Mouse (Mus musculus) heart, embryonic 13.5 days (tissue): ENCODE results near the gene 5730480H06Rik. TPM values are rescaled to one million over a fixed set of nuclear protein-coding genes. Genes with fewer than 3 reads are reported as not detected.
A peak's percentile ranks its signal among the peaks of the same experiment; 100 is the strongest.

ENCODE experiments used
- ATAC-seq: fragments of 200-750 bp; cut with Nextera tagmentation; 2 replicates; pipeline ENCODE4 v1.8.0; 2017; ENCODE audit warnings: moderate TSS enrichment; ENCODE audit not compliant: insufficient number of reproducible peaks, low FRiP score, low TSS enrichment; ENCODE audit errors: extremely low read depth
- H3K27ac ChIP-seq: fragments of 300-500 bp; sonication (generic); replicated peaks from 2 replicates; pipeline ENCODE4 v1.5.1; 2015; ENCODE audit warnings: moderate library complexity, mild to moderate bottlenecking, inconsistent platforms
- H3K27me3 ChIP-seq: fragments of 300-500 bp; sonication (generic); replicated peaks from 2 replicates; pipeline ENCODE4 v1.6.1; 2015; ENCODE audit warnings: mild to moderate bottlenecking, inconsistent platforms
- H3K36me3 ChIP-seq: fragments of 300-500 bp; sonication (generic); 2 replicates; pipeline ENCODE4 v1.6.1; 2015; ENCODE audit warnings: mild to moderate bottlenecking, inconsistent platforms
- H3K4me1 ChIP-seq: fragments of 300-500 bp; sonication (generic); 2 replicates; pipeline ENCODE4 v1.6.1; 2015; ENCODE audit warnings: inconsistent platforms
- H3K4me2 ChIP-seq: fragments of 300-500 bp; sonication (generic); 2 replicates; pipeline ENCODE4 v1.6.1; 2015; ENCODE audit warnings: inconsistent platforms, mild to moderate bottlenecking, moderate library complexity
- H3K4me3 ChIP-seq: fragments of 300-500 bp; sonication (generic); 2 replicates; pipeline ENCODE4 v1.5.1; 2015; ENCODE audit warnings: moderate library complexity, mild to moderate bottlenecking, inconsistent platforms
- H3K9ac ChIP-seq: fragments of 300-500 bp; sonication (generic); 2 replicates; pipeline ENCODE4 v1.6.1; 2015; ENCODE audit warnings: inconsistent platforms, mild to moderate bottlenecking, moderate library complexity
- H3K9me3 ChIP-seq: fragments of 300-500 bp; sonication (generic); 2 replicates; pipeline ENCODE4 v1.6.1; 2016; ENCODE audit warnings: inconsistent platforms
- WGBS: fragments of 180-500 bp; shearing (Covaris S2); methylation state at CpG from one replicate; pipeline ENCODE4 v1.1.7; 2015; ENCODE audit warnings: mixed read lengths; 5-methylcytosine and 5-hydroxymethylcytosine counted together
- polyA plus RNA-seq: library from polyadenylated mRNA; unstranded; fragments of >200 nt; fragmentation: Nextera tagmentation; extraction: Ambion mirVana; gene quantifications from 2 replicates; pipeline ENCODE4 v1.2.1, GENCODE M21; 2015

5730480H06Rik gene
- polyA plus RNA-seq, 1 experiment from 2014 or later = 16.6 TPM

DNA sequence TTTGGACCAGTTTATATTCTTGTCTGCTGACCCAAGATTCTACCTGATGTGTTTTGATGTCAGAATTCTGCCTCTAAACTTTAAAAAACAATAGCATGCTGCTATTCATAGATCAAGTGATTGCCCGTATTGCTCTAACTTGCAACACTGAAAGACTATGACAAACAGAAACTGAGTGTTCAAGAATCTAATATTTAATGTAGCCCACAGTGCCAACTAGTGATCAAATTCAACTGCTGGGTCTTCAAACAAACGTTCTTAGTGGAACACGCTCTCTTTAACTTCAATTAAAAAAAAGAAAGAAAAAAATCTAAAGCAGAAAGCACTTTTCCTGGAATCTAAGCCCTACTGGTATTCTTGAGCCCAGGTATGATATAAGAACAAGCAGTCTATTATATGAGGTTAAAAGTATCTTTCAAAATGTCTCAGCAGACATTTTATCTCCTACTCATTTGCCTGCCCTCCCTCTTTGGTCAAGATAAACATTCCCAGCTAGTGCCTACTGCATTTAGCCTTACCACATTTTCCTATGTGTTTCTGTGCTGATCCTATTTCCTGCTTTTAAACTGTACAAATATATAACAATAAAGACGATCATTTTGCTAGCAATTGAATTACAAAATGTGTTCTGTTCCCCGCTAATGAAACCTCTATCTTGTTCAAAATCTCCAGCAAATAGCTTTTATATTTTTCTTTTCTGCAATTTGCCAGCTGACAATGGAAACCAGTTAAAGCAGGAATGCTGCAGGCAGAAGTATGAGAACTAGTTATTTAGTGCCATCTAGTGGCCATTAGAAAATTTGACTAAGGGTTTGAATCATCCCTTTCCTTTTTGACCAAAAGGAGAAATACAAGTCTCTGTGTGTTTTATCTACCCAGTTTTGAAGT, 17.6 kb downstream of the 5730480H06Rik start:
- Histone ChIP-seq H3K4me3 (no peak overlapping the region), H3K27ac (no peak overlapping the region), H3K4me2 (peak overlapping the region; percentile 28; the same call in 1 of the 2 replicates), H3K9me3 (no peaks in the 10 kb centered on the region), H3K36me3 (no peaks in the 10 kb centered on the region), H3K27me3 (no peaks in the 10 kb centered on the region), H3K9ac (no peak overlapping the region), H3K4me1 (no peaks in the 10 kb centered on the region)
- 33% methylated on average over 5 of the region's 5 CpGs for WGBS
- ATAC-seq = no peak

GRCm38 (mm10) chr5:48345983-48346648, 18.4 kb downstream of the 5730480H06Rik start:
- Histone ChIP-seq H3K27ac (no peak overlapping the region), H3K27me3 (no peaks in the 10 kb centered on the region), H3K9me3 (no peaks in the 10 kb centered on the region), H3K4me3 (no peak overlapping the region), H3K4me2 (no peak overlapping the region), H3K4me1 (no peaks in the 10 kb centered on the region), H3K36me3 (no peaks in the 10 kb centered on the region), H3K9ac (no peak overlapping the region)
- 77% methylated on average over 2 of the region's 2 CpGs for WGBS
- ATAC-seq = no peak

DNA sequence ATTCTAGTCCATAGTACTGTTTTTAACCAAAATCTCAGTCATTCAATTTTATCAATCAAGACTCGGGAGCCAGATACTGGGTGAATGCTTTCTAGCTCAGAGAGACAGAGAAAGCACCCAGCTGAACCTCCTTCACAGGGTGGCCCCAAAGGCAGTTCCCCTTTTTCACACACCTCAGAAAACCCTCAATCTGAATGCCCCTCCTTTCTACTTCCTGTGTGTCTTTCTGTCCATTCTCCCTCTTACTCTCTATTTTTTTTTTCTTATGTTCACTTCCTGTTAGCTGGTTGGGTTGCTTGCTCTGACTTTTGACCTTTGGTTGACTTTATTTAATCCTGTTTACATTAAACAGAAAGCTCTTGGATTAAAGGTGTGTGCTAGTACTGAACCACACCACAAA, 21.6 kb downstream of the 5730480H06Rik start:
- Histone ChIP-seq H3K4me3 (no peak overlapping the region), H3K9me3 (no peaks in the 10 kb centered on the region), H3K9ac (no peak overlapping the region), H3K4me2 (no peak overlapping the region), H3K36me3 (no peaks in the 10 kb centered on the region), H3K27me3 (no peaks in the 10 kb centered on the region), H3K4me1 (no peaks in the 10 kb centered on the region), H3K27ac (no peak overlapping the region)
- no peak for ATAC-seq
- 56% methylated on average over 1 of the region's 1 CpGs for WGBS

DNA sequence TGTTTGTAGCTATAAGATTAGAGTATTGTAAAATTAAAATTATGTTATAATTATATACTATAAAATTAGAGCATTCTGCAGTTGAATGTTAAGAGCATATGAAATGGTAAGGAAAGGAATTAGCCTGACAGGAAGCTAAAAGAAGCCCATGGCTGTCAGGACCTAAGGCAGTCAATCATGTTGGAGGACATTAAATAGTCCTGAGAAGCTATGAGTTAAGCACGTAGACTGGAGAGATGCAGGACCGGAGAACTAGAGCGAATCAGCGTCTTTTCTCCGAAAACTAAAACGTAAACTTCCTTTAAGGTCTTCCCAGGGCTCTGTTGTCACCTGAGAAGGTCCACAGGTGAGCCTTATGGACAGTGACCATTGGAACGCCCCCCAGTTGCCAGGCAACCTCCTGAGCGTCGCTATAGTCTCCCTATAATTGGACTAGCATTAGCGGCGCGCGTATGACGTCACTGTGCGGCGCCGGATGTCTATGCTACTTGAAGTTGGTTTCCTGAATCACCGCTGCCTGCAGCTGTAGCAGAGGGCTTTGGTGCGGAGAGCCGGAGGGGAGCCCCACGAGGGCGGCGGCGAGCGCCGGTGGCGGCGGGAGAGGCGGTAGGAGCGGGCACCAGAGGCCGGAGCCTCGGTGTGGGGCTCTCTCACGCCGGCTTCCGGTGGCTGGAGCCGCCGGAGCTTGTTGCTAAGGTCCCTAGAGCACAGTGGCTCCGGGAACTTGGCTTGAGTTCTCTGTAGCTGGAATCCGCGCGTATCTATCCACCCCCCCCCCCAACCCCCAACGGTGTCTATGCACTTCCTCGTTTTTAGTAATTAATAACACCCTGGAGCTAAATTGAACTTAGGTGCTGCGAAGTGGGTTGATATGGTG, 44.4 kb downstream of the 5730480H06Rik start:
- under 1% methylated on average over 44 of the region's 44 CpGs for WGBS
- peak; percentile 91 for ATAC-seq
- Histone ChIP-seq H3K9me3 (no peaks in the 10 kb centered on the region), H3K4me1 (peaks cover 12% of the 10 kb centered on the region), H3K27me3 (no peaks in the 10 kb centered on the region), H3K9ac (peak overlapping the region; percentile 90), H3K4me3 (peak overlapping the region; percentile 96), H3K27ac (peak overlapping the region; percentile 76), H3K36me3 (peaks cover 26% of the 10 kb centered on the region), H3K4me2 (peak overlapping the region; percentile 84)

DNA sequence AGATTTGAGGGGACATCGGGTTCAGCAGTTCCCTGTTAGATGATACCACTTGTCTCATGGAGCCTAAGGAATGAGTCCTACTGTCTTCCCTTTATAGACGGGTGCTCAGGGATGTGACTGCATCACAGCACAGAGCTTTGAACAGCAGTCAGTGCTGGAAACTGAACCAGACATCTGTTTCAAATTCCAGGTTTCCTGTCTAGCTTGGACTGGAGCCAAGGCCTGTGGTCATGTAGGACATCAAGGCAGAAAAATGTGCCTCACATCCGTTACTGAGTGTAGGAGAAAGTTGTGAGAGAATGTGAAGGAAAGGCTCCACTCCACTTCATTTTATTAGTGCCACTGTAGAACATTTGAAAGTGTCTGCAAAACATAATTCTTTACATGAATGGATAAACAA, 74.7 kb downstream of the 5730480H06Rik start:
- Histone ChIP-seq H3K36me3 (peaks cover 20% of the 10 kb centered on the region), H3K9me3 (no peaks in the 10 kb centered on the region), H3K4me2 (no peak overlapping the region), H3K4me3 (no peak overlapping the region), H3K27me3 (no peaks in the 10 kb centered on the region), H3K9ac (no peak overlapping the region), H3K27ac (peak overlapping the region; percentile 39), H3K4me1 (peaks cover 7% of the 10 kb centered on the region)
- ATAC-seq = 0 out of 2 replicates have a peak, but pooled peaks have one; percentile 42
- 49% methylated on average over 3 of the region's 3 CpGs for WGBS

DNA sequence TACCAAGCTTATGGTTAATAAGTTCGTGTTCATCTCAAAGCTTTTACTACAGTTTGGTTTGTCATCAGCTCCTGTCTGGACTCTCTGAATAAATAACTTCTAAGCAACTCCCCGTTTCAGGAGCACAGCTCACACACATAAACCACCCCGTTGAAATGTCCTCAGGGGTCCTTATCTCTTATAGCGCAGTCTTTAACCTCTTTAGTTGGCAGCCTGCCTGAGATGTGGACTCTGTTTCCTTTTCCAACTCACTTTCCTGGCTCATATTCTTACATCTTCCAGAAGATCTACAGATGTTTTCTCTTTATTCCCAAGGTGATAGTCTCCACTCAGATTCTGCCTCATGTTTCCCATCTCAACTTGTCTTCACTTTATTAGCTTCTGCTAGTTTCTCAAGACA, 80.5 kb downstream of the 5730480H06Rik start:
- H3K9ac ChIP-seq = no peak overlapping the region
- 18% methylated on average over 4 of the region's 4 CpGs for WGBS

DNA sequence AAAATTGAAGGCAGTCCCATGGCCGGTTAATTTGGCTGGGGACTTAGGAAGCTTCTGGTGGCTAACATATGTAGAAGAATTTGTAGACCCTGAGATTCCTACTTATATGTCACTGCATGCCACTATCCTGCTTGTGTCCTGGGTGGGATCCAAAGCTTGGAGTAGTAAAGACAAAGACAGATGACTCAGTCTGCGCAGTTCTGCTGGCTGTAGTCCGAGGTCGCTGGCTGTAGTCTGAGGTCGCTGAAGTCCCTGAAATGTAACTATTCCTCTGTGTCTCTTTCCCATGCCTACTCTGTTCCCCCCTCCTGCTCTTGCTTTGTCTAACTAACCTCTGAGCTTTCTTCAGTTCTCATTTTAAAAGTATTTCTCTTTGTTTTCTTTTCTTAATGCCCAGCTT, 82.6 kb downstream of the 5730480H06Rik start:
- WGBS = 82% methylated on average over 5 of the region's 5 CpGs
- H3K9me3 ChIP-seq = no peaks in the 10 kb centered on the region
- peaks cover 10% of the 10 kb centered on the region for H3K4me1 ChIP-seq
- peaks cover 6% of the 10 kb centered on the region for H3K36me3 ChIP-seq
- no peak overlapping the region for H3K4me3 ChIP-seq
- no peak for ATAC-seq
- H3K9ac ChIP-seq = no peak overlapping the region
- no peak overlapping the region for H3K4me2 ChIP-seq
- H3K27me3 ChIP-seq = no peaks in the 10 kb centered on the region
- no peak overlapping the region for H3K27ac ChIP-seq

More for the DNA sequence above, 80.5 kb downstream of the 5730480H06Rik start:
- Histone ChIP-seq H3K27ac (no peak overlapping the region), H3K27me3 (no peaks in the 10 kb centered on the region), H3K36me3 (peaks cover 8% of the 10 kb centered on the region; the same call in 1 of the 2 replicates), H3K9me3 (no peaks in the 10 kb centered on the region), H3K4me3 (no peak overlapping the region), H3K4me1 (peaks cover 10% of the 10 kb centered on the region), H3K4me2 (no peak overlapping the region)
- no peak for ATAC-seq

DNA sequence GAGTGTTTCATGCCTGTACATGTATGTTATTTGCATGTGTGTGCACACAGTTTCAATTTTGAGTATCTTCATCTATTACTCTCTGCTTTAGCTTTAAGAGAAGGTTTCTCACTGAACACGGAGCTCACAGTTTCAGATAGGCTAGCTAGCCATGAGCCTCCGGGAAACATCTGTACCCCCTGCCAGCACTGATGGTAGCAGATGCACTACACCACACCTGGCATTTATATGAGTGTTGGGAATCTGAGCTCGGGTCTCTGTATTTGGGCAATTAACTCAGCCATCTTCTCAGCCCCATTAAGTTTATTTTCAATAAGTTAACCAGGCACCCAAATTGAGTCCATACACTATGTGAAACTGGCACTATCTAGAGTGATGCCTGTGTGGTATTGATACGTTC, 83.7 kb downstream of the 5730480H06Rik start:
- Histone ChIP-seq H3K9me3 (no peaks in the 10 kb centered on the region), H3K9ac (no peak overlapping the region), H3K4me1 (peaks cover 10% of the 10 kb centered on the region), H3K4me2 (no peak overlapping the region), H3K36me3 (peaks cover 5% of the 10 kb centered on the region), H3K27ac (no peak overlapping the region), H3K4me3 (no peak overlapping the region), H3K27me3 (no peaks in the 10 kb centered on the region)
- WGBS = 76% methylated on average over 4 of the region's 4 CpGs
- no peak for ATAC-seq

GRCm38 (mm10) chr5:48412261-48412660, 84.5 kb downstream of the 5730480H06Rik start:
- Histone ChIP-seq H3K9me3 (no peaks in the 10 kb centered on the region), H3K4me3 (no peak overlapping the region), H3K9ac (no peak overlapping the region), H3K36me3 (peaks cover 5% of the 10 kb centered on the region), H3K27me3 (no peaks in the 10 kb centered on the region), H3K4me2 (no peak overlapping the region), H3K27ac (no peak overlapping the region), H3K4me1 (peaks cover 10% of the 10 kb centered on the region)
- no peak for ATAC-seq
- WGBS = 92% methylated on average over 4 of the region's 4 CpGs

DNA sequence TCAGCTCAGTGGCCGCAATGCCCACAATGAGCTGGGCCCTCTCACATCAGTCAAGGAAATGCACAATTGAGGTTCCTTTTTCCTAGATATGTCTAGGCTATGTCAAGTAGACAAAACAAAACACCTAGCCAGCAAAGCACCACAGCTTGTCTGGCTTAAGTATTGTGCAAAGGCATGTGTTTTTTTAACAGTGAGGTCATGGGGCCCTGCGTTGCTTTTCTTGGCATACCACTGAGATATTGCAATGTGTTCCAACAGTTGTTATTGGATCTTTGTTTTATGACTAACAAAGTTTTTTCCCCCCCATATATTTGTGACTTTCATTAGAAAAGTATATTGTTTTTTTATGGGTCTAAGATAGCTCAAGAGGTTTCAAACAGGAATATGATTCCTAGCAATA, 92.0 kb downstream of the 5730480H06Rik start:
- Histone ChIP-seq H3K27ac (no peak overlapping the region), H3K4me2 (no peak overlapping the region), H3K27me3 (no peaks in the 10 kb centered on the region), H3K9me3 (no peaks in the 10 kb centered on the region), H3K4me3 (no peak overlapping the region), H3K9ac (no peak overlapping the region), H3K36me3 (no peaks in the 10 kb centered on the region), H3K4me1 (no peaks in the 10 kb centered on the region)
- WGBS = 75% methylated on average over 2 of the region's 2 CpGs
- ATAC-seq = no peak

- WGBS = 66% methylated on average over 1 of the region's 1 CpGs
These were observed 94.2 kb downstream of the 5730480H06Rik start for GRCm38 (mm10) chr5:48421957-48422356.

More at GRCm38 (mm10) chr5:48421957-48422356, 94.2 kb downstream of the 5730480H06Rik start:
- ATAC-seq = no peak
- Histone ChIP-seq H3K9me3 (no peaks in the 10 kb centered on the region), H3K27me3 (no peaks in the 10 kb centered on the region), H3K4me2 (no peak overlapping the region), H3K27ac (no peak overlapping the region), H3K9ac (no peak overlapping the region), H3K4me3 (no peak overlapping the region), H3K4me1 (no peaks in the 10 kb centered on the region), H3K36me3 (no peaks in the 10 kb centered on the region)
